Mouse (Mus musculus): ENCODE results near the gene Tiam2. TPM values are rescaled to one million over a fixed set of nuclear protein-coding genes. Genes with fewer than 3 reads are reported as not detected.

The Tiam2 gene
- total and polyA plus RNA-seq, 3 experiments, result 0.42 to 1.9 TPM; not detected in 1

- no peak for TF ChIP-seq UBTF (IDR thresholded peaks at IDR 0.05; ENCODE audit: borderline replicate concordance, insufficient read depth, low read depth, low read length)
- no peak for TF ChIP-seq POLR2AphosphoS5 (IDR thresholded peaks at IDR 0.05; ENCODE audit: borderline replicate concordance, low read depth, low read length)
- no peak for TF ChIP-seq TAL1 (IDR thresholded peaks at IDR 0.05; ENCODE audit: low read length)
- TF ChIP-seq SMC3 (IDR thresholded peaks at IDR 0.05; ENCODE audit: low read depth, low read length), result no peak
- no peak for TF ChIP-seq MYC (IDR thresholded peaks at IDR 0.05; ENCODE audit: low read depth, low read length)
- no peak for TF ChIP-seq MEF2A (IDR thresholded peaks at IDR 0.05; ENCODE audit: extremely low read depth, insufficient replicate concordance, low read depth, low read length, poor library complexity, severe bottlenecking)
- no peak for TF ChIP-seq CHD1 (IDR thresholded peaks at IDR 0.05; ENCODE audit: low read depth, low read length)
- TF ChIP-seq ETS1 (IDR thresholded peaks at IDR 0.05; ENCODE audit: low read depth, low read length), result no peak
- no peak for TF ChIP-seq POLR2A (IDR thresholded peaks at IDR 0.05; ENCODE audit: control insufficient read depth in 1 of 2, insufficient read depth in 1 of 2, low read depth in 1 of 2, low read length in 2 of 2, poor library complexity in 1 of 2)
- DNase-seq (ENCODE audit: low read depth, low spot score), result no peak
- Histone ChIP-seq H3K4me3 (ENCODE audit: control insufficient read depth in 1 of 2, insufficient read depth in 1 of 2, low read depth in 2 of 2, low read length in 2 of 2) (no peak overlapping the region), H3K9ac (ENCODE audit: control insufficient read depth, low read depth, low read length, poor library complexity, severe bottlenecking) (no peak overlapping the region), H3K4me1 (ENCODE audit: control insufficient read depth in 1 of 2, insufficient read depth in 2 of 2, low read length in 2 of 2) (0 out of 4 replicates have a peak, but pooled peaks cover 0 to 4% of the 10 kb centered on the region in 2 experiments), H3K27me3 (ENCODE audit: control insufficient read depth in 1 of 2, insufficient read depth in 2 of 2, low read length in 2 of 2) (no peaks in the 10 kb centered on the region; a peak in 1 of 4 replicates), H3K79me2 (ENCODE audit: control insufficient read depth, insufficient read depth, low read length, poor library complexity) (no peaks in the 10 kb centered on the region), H3K36me3 (ENCODE audit: control insufficient read depth in 1 of 2, insufficient read depth in 2 of 2, low read length in 2 of 2) (no peaks in the 10 kb centered on the region), H3K9me3 (replicated peaks; ENCODE audit: insufficient read depth, low read length) (no peaks in the 10 kb centered on the region), H3K27ac (ENCODE audit: control insufficient read depth, low read depth, low read length) (no peak overlapping the region)
Observed at GRCm38 (mm10) chr17:3467636-3468324, 141.4 kb downstream of the Tiam2 start.

- Histone ChIP-seq H3K4me1 (ENCODE audit: control insufficient read depth in 1 of 2, insufficient read depth in 2 of 2, low read length in 2 of 2) (no peaks in the 10 kb centered on the region), H3K79me2 (ENCODE audit: control insufficient read depth, insufficient read depth, low read length, poor library complexity) (no peaks in the 10 kb centered on the region), H3K4me3 (ENCODE audit: control insufficient read depth in 1 of 2, insufficient read depth in 1 of 2, low read depth in 2 of 2, low read length in 2 of 2) (no peak overlapping the region), H3K9me3 (replicated peaks; ENCODE audit: insufficient read depth, low read length) (no peaks in the 10 kb centered on the region), H3K36me3 (ENCODE audit: control insufficient read depth in 1 of 2, insufficient read depth in 2 of 2, low read length in 2 of 2) (no peaks in the 10 kb centered on the region), H3K9ac (ENCODE audit: control insufficient read depth, low read depth, low read length, poor library complexity, severe bottlenecking) (no peak overlapping the region), H3K27me3 (ENCODE audit: control insufficient read depth in 1 of 2, insufficient read depth in 2 of 2, low read length in 2 of 2) (no peaks in the 10 kb centered on the region; a peak in 1 of 4 replicates), H3K27ac (ENCODE audit: control insufficient read depth, low read depth, low read length) (no peak overlapping the region)
- DNase-seq (ENCODE audit: low read depth, low spot score), result no peak
- no peak for TF ChIP-seq GABPA (IDR thresholded peaks at IDR 0.05; ENCODE audit: low read depth, low read length)
- no peak for TF ChIP-seq TCF12 (IDR thresholded peaks at IDR 0.05; ENCODE audit: low read depth, low read length)
- TF ChIP-seq ETS1 (IDR thresholded peaks at IDR 0.05; ENCODE audit: low read depth, low read length), result no peak
- TF ChIP-seq MEF2A (IDR thresholded peaks at IDR 0.05; ENCODE audit: extremely low read depth, insufficient replicate concordance, low read depth, low read length, poor library complexity, severe bottlenecking), result no peak
- TF ChIP-seq NRF1 (IDR thresholded peaks at IDR 0.05; ENCODE audit: insufficient read depth, low read depth, low read length, poor library complexity, severe bottlenecking), result no peak
- no peak for TF ChIP-seq MAX (IDR thresholded peaks at IDR 0.05; ENCODE audit: low read length)
- TF ChIP-seq GATA1 (IDR thresholded peaks at IDR 0.05; ENCODE audit: low read depth, low read length), result no peak
Observed at GRCm38 (mm10) chr17:3472018-3472417, 145.6 kb downstream of the Tiam2 start.

All from MEL (cell line).